Mouse (Mus musculus) embryonic fibroblast, embryonic 13.5 days (primary cell): ENCODE data around the gene Spast.

ENCODE experiments used
- CTCF ChIP-seq: IDR thresholded peaks from 2 replicates; pipeline ENCODE4 v1.5.1; 2011; ENCODE audit warnings: mild to moderate bottlenecking, control low read depth, low read length, moderate library complexity, borderline replicate concordance; ENCODE audit not compliant: insufficient read depth
- POLR2A ChIP-seq: IDR thresholded peaks from 2 replicates; pipeline ENCODE4 v1.6.1; 2011; ENCODE audit warnings: low read depth, mild to moderate bottlenecking, control low read depth, low read length, moderate library complexity

DNA sequence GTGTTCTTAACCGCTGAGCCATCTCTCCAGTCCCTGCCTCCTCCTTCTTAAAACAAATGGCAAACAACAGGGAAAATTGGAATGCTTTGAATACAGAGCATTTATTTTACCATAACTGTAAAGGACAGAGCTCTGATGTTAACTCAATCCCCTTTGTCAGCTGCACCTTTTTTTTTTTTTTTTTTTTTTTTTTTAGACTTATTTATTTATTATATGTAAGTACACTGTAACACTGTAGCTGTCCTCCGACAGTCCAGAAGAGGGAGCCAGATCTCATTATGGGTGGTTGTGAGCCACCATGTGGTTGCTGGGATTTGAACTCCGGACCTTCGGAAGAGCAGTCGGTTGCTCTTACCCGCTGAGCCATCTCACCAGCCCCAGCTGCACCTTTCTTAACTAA, 20.1 kb upstream of the Spast start:
- no peak for TF ChIP-seq CTCF
- TF ChIP-seq POLR2A = no peak
